Mouse (Mus musculus): ENCODE measurements around the gene Cep290. TPM values are rescaled to one million over a fixed set of nuclear protein-coding genes. Genes with fewer than 3 reads are reported as not detected.

The Cep290 gene
- polyA plus RNA-seq, 1 experiment from 2014 or later, result 3.1 TPM

DNA sequence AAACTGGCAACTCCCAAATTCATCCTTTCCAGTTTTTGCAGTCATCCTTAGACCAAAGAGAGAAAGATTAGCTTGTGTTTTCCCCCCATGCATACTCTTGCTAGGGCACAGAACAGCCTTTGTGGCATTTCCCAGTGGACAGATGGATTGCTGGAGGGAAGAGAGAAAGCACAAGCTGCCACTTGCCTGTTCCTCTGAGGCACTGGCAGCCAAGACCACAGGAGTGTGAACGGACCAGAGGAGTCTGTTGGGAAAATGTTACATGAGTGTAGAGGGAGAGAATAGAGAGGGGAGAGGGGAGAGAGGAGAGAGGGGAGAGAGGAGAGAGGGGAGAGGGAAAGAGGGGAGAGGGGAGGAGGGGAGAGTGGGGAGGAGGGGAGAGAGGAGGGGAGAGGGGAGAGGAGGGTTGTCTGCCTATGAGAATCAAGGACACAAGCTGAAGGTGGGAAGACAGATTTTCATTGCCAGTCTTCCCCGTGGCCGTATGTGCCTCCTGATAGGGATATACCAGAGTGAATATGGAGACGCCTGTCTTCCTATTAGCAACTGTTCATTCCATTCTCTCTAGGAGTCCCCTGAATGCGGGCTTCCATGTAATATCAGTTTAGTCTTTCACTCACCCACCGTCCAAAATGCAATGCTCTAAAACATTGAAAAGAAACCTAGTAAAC lies 130.0 kb downstream of the Cep290 start:
- no peaks in the 10 kb centered on the region for H3K27me3 ChIP-seq (replicated peaks; ENCODE audit: insufficient read depth, low read length)
- no peak for TF ChIP-seq CTCF (IDR thresholded peaks at IDR 0.05)
- no peaks in the 10 kb centered on the region for H3K9me3 ChIP-seq (ENCODE audit: low read length)
- ATAC-seq (no peak), DNase-seq (ENCODE audit: low spot score) (no peak)
- H3K4me3 ChIP-seq (ENCODE audit: low read depth, low read length), result no peak overlapping the region
- H3K4me2 ChIP-seq (replicated peaks; ENCODE audit: low read depth, low read length), result no peak overlapping the region
- H3K4me1 ChIP-seq (ENCODE audit: insufficient read depth, low read depth, low read length), result no peaks in the 10 kb centered on the region
- 73% methylated on average over 6 of the region's 6 CpGs for WGBS
- H3K27ac ChIP-seq (ENCODE audit: low read length), result no peak overlapping the region
- H3K36me3 ChIP-seq (ENCODE audit: insufficient read depth, low read length), result no peaks in the 10 kb centered on the region
- H3K9ac ChIP-seq (replicated peaks; ENCODE audit: low read depth), result no peak overlapping the region

GRCm38 (mm10) chr10:100619474-100619873 lies 132.1 kb downstream of the Cep290 start:
- H3K4me3 ChIP-seq (ENCODE audit: low read depth, low read length), result no peak overlapping the region
- no peaks in the 10 kb centered on the region for H3K4me1 ChIP-seq (ENCODE audit: insufficient read depth, low read depth, low read length)
- no peak overlapping the region for H3K9ac ChIP-seq (replicated peaks; ENCODE audit: low read depth)
- WGBS, result 75% methylated on average over 7 of the region's 7 CpGs
- ATAC-seq (no peak), DNase-seq (ENCODE audit: low spot score) (no peak)
- H3K27ac ChIP-seq (ENCODE audit: low read length), result no peak overlapping the region
- no peaks in the 10 kb centered on the region for H3K9me3 ChIP-seq (ENCODE audit: low read length)
- no peaks in the 10 kb centered on the region for H3K27me3 ChIP-seq (replicated peaks; ENCODE audit: insufficient read depth, low read length)
- no peak for TF ChIP-seq EP300 (IDR thresholded peaks at IDR 0.05)
- no peak overlapping the region for H3K4me2 ChIP-seq (replicated peaks; ENCODE audit: low read depth, low read length)
- no peaks in the 10 kb centered on the region for H3K36me3 ChIP-seq (ENCODE audit: insufficient read depth, low read length)

- no peak for DNase-seq (ENCODE audit: low spot score)
- H3K27ac ChIP-seq (ENCODE audit: low read length), result no peak overlapping the region
- H3K27me3 ChIP-seq (replicated peaks; ENCODE audit: insufficient read depth, low read length), result no peaks in the 10 kb centered on the region
- TF ChIP-seq EP300 (IDR thresholded peaks at IDR 0.05) (no peak), CTCF (IDR thresholded peaks at IDR 0.05) (no peak)
- no peaks in the 10 kb centered on the region for H3K4me1 ChIP-seq (ENCODE audit: insufficient read depth, low read depth, low read length)
- no peak overlapping the region for H3K4me3 ChIP-seq (ENCODE audit: low read depth, low read length)
- WGBS, result 85% methylated on average over 12 of the region's 12 CpGs
- no peak overlapping the region for H3K9ac ChIP-seq (replicated peaks; ENCODE audit: low read depth)
- H3K36me3 ChIP-seq (ENCODE audit: insufficient read depth, low read length), result no peaks in the 10 kb centered on the region
- H3K9me3 ChIP-seq (ENCODE audit: low read length), result no peaks in the 10 kb centered on the region
- H3K4me2 ChIP-seq (replicated peaks; ENCODE audit: low read depth, low read length), result no peak overlapping the region
- ATAC-seq, result no peak
Measured at GRCm38 (mm10) chr10:100620040-100620439, 132.7 kb downstream of the Cep290 start.

DNA sequence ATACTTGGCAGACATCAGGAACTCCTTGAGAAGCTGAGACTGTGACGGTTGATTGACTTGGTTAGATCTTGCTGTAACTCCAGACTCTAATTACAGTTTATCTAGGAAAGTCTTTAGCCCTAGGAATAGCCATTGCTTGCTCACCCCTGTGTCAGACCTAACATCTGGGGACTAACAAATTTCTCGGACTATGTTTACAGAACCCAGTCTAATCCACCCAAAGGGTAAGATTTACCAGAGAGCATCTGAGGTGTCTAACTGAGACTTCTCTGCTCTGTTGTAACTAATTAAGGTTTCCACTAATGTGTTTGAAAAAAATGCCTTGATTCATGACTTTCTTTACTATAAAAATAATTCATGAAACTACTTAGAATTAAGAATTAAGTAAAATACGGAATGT lies 135.1 kb downstream of the Cep290 start:
- no peaks in the 10 kb centered on the region for H3K9me3 ChIP-seq (ENCODE audit: low read length)
- no peaks in the 10 kb centered on the region for H3K36me3 ChIP-seq (ENCODE audit: insufficient read depth, low read length)
- H3K27ac ChIP-seq (ENCODE audit: low read length), result no peak overlapping the region
- 58% methylated on average over 3 of the region's 3 CpGs for WGBS
- no peak overlapping the region for H3K4me3 ChIP-seq (ENCODE audit: low read depth, low read length)
- H3K4me2 ChIP-seq (replicated peaks; ENCODE audit: low read depth, low read length), result no peak overlapping the region
- H3K4me1 ChIP-seq (ENCODE audit: insufficient read depth, low read depth, low read length), result no peaks in the 10 kb centered on the region
- no peak for TF ChIP-seq EP300 (IDR thresholded peaks at IDR 0.05)
- no peak for TF ChIP-seq CTCF (IDR thresholded peaks at IDR 0.05)
- DNase-seq (ENCODE audit: low spot score) (no peak), ATAC-seq (no peak)
- no peaks in the 10 kb centered on the region for H3K27me3 ChIP-seq (replicated peaks; ENCODE audit: insufficient read depth, low read length)
- no peak overlapping the region for H3K9ac ChIP-seq (replicated peaks; ENCODE audit: low read depth)

Other genes starting within 250 kb of the Cep290 start
- gene Gm4301, start 151.9 kb upstream of the Cep290 start, polyA plus RNA-seq (2015; fragmentation: Nextera tagmentation; extraction: Ambion mirVana), result not detected in 2 replicates
- not detected in 2 replicates for gene Gm4302, start 146.7 kb upstream of the Cep290 start, polyA plus RNA-seq (2015; fragmentation: Nextera tagmentation; extraction: Ambion mirVana)
- not detected in 2 replicates for gene Gm4303, start 141.6 kb upstream of the Cep290 start, polyA plus RNA-seq (2015; fragmentation: Nextera tagmentation; extraction: Ambion mirVana)
- gene Gm4305, start 136.5 kb upstream of the Cep290 start, polyA plus RNA-seq (2015; fragmentation: Nextera tagmentation; extraction: Ambion mirVana), result not detected in 2 replicates
- gene Gm4307, start 126.2 kb upstream of the Cep290 start, polyA plus RNA-seq (2015; fragmentation: Nextera tagmentation; extraction: Ambion mirVana), result not detected in 2 replicates
- gene Gm4312, start 105.0 kb upstream of the Cep290 start, polyA plus RNA-seq (2015; fragmentation: Nextera tagmentation; extraction: Ambion mirVana), result not detected in 2 replicates
- 9.6 and 10.7 TPM in 2 replicates for gene Tmtc3, start 208 bp upstream of the Cep290 start, polyA plus RNA-seq (2015; fragmentation: Nextera tagmentation; extraction: Ambion mirVana)
- 4.0 and 5.4 TPM in 2 replicates for gene 4930430F08Rik, start 102.9 kb downstream of the Cep290 start, polyA plus RNA-seq (2015; fragmentation: Nextera tagmentation; extraction: Ambion mirVana)
- not detected in 2 replicates for gene 1700017N19Rik, start 102.9 kb downstream of the Cep290 start, polyA plus RNA-seq (2015; fragmentation: Nextera tagmentation; extraction: Ambion mirVana)